Mouse (Mus musculus) kidney, adult 11 months (tissue): ENCODE data around the gene Sbf2.
"Not testable (repeated sequence)": the region's sequence is repeated elsewhere in the genome, so short reads cannot be mapped to it uniquely, and the experiment has no call there.

Experiments used
- DNase-seq: peaks from one replicate; pipeline ENCODE4 v3.0.0; 2022

Sbf2 gene

DNA sequence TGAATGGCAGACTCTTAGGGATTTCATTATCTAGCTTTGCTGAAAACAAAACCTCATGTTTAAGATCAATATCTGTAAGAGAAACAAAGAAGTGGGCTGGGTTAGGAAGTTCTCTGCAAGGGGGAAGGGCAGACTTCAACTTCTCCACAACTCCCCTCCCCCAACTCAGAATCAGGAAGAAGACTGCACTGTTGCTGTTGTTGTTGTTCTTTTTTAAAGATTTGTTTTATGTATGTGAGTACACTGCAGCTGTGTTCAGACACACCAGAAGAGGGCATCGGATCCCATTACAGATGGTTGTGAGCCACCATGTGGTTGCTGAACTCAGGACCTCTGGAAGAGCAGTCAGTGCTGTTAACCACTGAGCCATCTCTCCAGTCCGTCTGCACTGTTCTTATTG is 225.8 kb downstream of the Sbf2 start:
- DNase-seq: not testable (repeated sequence)

GRCm38 (mm10) chr7:110387565-110387964 is 227.2 kb downstream of the Sbf2 start:
- no peak for DNase-seq

DNA sequence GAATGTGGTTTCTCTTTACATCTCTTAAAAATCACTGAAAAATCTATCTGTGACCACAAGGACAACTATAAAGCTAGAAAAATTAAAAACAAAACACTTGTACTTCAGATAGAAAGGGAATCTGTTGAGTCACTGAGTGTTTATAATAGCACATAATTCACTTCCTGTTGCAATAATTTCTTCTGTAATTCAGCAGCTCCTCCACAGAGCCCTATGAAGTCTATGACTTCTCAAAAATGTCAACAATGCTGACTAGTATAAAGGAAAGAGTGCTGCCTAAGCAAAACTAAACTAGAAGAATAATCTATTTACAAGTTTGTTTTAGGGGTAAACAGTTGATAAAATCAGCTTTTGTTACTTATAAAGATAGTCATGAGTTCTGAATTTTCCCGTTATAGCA is 229.2 kb downstream of the Sbf2 start:
- no peak for DNase-seq

DNA sequence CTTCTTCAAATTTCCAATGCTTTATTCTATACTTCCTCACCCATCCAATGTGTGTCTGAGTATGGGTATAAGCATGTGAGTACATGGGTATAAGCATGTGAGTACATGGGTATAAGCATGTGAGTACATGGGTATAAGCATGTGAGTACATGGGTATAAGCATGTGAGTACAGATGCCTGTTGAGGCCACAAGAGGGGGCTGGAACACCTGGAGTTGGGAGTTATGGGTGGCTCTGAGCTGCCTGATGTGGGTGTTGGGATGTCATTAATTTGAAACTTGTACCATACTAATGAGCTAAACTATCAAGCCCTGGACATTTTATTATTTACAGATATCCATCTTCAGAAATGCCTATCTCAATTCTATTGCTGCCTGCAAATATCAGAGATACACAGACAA is 230.4 kb downstream of the Sbf2 start:
- no peak for DNase-seq

GRCm38 (mm10) chr7:110381625-110382024 is 233.1 kb downstream of the Sbf2 start:
- DNase-seq: no peak

DNA sequence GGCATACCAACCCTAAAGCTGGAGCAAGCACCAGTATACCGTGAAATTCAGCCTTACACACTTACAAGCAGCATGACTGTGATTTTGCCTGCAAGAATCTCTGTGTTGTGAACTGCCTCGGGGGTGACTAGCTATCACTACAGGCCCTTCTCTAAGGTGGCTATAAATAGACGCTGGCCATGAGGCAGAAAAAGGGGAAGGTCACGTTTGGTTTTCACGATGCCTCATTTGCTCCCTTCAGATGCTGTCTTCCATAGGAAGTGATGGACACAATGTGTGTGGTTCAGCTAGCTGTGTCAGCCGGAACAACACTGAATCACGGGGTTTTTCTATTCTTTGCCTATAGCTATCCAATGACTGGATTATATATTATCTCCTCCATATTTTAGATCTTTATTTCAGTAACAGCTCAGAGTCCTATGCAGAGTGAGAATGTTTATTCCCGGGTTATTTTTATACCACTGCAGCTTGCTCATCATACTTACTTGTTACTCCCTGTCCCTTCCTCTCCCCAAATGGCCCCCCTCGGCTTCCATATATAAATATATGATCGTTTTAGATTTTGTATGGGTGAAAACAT is 235.3 kb downstream of the Sbf2 start:
- DNase-seq: no peak

DNA sequence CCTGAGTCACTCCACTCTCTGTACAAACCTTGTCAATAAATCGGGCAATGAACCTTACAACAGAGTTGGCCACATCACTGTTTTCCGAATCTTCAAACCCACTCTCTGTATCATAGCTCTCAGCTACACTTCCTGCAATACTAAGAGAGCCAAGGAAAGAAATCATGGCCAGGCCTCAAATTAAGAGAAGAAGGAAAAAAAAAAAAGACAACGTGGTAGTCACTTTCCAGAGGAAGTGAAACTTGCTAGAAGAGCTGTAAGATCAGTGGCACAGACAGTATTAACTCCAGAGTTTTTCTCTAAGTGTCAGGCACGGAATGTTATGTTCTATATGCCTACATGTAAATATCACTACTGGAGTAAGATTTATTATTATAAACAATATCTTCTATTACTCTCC is 242.2 kb downstream of the Sbf2 start:
- DNase-seq: no peak

GRCm38 (mm10) chr7:110362005-110362404 is 252.7 kb downstream of the Sbf2 start:
- DNase-seq: no peak

GRCm38 (mm10) chr7:110361516-110361915 is 253.2 kb downstream of the Sbf2 start:
- no peak for DNase-seq

DNA sequence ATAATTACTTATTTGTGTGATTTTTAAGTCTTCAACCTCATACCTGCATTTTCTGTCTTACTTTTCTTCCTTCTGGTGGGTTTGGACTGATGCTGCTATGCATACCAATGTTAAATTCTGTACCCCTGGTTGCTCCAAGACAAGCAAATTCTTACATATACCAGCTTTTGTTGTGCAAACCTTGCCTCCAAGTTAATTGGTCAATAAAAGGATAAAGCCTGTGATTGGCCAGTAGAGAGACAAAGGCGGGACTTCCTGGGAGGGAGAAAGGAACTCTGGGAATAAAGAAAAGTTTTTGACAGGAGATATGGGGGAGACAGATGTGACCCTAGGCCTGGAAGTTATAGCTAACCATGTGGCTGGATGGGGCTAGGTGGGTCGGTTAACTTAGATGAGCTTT is 255.3 kb downstream of the Sbf2 start:
- DNase-seq: no peak

DNA sequence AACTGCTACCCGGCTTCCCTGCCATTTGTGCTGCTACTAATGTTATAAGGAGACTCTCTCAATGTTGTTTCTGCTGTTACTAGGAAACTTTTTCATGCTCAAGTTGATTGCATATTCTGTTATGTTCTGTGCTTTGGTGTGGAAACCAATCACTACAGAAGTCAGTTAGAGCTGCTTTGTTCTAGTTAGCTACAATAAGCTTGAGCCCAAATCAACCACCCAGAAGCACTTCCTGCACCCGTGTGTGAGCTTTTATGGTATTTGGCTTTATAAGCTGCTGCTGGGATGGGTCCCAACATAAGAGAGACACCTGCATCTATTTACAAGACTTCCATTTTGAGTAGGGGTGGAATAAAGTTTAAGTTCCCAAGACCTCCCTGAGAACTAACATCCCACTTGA is 260.8 kb downstream of the Sbf2 start:
- no peak for DNase-seq

DNA sequence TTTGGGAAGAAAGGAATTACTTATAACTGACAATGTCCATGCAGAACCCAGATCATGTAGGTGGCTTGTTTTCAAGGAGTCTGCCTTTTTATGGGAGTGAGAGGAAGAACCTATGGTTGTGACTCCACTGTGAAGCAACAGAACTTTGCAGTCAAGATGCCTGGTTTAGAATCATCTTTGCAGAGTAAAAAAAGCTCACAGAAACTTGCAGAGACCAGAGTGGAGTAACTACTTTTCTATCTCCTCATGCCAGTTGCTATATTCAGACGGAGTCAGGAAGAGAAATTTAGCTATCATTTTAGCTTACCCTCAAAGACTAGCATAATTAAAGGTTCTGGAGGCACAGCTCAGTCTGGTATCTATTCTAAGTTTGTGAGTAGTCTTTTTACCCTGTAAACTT is 267.5 kb downstream of the Sbf2 start:
- DNase-seq: no peak

- no peak for DNase-seq
Measured at GRCm38 (mm10) chr7:110337601-110338000, 277.1 kb downstream of the Sbf2 start.

DNA sequence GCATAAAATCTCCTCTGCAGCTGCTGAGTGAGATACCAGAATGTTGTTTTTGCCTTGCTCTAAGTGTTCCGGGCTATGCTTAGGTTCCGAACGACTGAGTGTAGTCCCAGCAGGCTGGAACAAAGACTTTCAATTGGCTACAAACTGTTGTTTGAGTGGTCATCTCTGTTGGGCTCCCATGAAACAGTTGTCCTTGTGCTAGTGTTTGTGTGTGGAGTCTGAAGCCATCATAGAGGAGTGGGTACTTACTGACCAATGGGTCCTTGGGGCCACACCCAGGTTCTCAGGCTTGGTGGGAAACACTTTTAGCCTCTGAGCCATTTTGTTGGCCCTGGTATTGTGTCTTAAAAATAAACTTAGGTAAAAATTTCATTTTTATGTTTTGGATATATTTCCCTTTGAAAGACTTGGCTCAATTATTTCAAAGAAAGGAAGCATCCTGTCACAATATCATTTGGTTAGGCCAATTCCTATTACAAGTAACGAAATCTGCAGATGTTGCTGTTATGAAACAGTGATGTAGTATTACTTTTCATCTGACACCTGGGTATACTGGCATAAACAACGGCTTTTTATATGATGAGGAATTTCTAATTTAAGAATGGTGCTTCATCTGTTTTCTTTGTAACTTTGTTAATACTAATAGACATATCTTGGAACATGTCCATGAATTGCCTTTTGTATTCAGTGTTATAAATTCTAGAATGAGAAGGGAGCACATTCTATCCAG is 289.2 kb downstream of the Sbf2 start:
- no peak for DNase-seq

DNA sequence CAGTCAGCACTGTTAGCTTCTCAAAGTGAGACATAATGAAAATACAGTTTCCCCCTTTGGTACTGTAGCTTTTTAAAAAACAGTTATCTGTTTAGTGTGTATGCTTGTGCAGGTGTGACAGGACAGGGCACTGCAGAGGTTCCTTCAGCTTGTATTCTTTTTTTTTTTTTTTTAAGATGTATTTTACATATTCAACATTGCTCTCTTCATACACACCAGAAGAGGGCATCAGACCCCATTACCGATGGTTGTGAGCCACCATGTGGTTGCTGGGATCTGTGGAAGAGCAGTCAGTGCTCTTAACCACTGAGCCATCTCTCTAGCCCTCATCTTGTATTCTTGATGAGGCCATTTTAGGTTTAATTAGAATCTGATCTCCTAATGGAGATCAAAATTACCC is 289.9 kb downstream of the Sbf2 start:
- no peak for DNase-seq

DNA sequence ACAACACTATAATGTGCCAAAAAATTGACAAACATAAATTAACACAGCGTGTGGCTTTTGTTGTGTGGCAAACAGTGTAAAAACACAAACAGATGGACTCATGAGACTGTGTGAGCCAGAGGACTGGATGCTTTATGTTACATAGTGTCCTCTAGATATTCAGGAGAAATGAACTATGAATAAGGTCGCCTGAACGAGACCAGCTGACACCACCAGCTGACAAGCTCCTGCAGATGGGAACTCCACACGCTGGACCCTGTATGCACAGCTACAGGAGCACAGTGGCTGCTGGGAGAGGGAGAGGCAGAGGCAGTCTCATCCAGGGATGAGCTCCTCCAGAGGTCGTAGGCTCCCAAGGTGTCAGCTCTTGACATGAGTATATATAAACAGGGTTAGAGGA is 293.6 kb downstream of the Sbf2 start:
- DNase-seq: no peak

- DNase-seq: no peak
Measured at GRCm38 (mm10) chr7:110318971-110319519, 295.7 kb downstream of the Sbf2 start.

DNA sequence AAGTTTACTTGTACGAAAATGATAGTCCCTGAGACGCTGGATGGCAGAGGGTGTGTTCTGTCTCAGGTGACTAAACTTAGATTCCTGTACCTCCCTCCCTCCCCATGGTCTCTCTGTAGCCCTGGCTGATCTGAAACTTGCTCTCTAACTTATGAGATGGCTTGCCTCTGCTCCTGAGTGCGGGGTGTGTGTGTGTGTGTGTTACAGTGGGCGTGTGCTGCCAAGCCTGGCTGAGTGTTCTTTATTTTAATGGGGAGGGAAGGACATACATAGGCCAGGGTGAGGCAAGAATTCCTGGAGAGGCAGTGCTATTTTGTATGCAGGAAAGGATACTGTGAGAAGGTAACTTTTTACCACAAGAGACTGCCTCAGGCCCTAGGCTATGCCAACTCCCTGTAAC is 297.3 kb downstream of the Sbf2 start:
- no peak for DNase-seq

- DNase-seq: no peak
Measured at GRCm38 (mm10) chr7:110315352-110315751, 299.4 kb downstream of the Sbf2 start.

GRCm38 (mm10) chr7:110314401-110314890 is 300.3 kb downstream of the Sbf2 start:
- no peak for DNase-seq

GRCm38 (mm10) chr7:110313392-110314055 is 301.2 kb downstream of the Sbf2 start:
- DNase-seq: no peak

DNA sequence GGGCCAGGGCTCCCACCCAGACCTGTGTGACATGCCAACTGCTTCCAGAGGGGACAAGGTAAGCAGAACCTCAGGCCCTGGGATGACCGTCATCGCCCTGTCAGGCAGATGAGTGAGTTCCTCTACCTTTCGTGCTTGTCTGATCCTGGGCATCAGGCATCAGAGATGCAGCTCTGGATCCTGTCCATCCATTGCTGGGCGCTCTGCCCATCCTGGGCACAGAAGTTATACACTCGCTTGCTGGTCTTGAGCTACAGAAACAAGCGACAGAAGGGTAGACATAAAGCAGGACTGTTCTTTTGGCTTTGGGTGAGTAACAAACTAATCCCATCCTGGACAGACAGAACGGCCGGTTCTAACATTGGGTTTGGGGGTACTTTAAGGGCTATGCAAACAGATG is 305.5 kb downstream of the Sbf2 start:
- DNase-seq: no peak

DNA sequence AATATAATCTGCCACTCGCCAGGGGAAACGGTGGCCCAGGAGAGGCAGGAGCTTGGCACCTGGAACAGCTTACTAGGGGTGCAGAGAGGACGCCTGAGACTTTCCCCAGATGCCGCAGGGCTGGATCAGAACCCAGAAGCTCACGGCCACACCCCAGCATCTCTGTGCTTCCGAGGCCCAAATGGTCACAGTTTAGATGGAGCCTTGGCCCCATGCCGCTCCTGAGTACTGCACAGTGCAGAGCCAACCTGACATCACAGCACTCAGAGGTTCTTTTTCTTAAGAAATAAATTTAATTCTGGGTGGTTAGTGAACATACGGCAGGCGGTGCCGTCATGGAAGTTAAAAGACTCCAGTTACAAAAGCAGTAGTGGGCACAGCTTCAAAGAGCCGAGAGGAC is 307.0 kb downstream of the Sbf2 start:
- DNase-seq: no peak

DNA sequence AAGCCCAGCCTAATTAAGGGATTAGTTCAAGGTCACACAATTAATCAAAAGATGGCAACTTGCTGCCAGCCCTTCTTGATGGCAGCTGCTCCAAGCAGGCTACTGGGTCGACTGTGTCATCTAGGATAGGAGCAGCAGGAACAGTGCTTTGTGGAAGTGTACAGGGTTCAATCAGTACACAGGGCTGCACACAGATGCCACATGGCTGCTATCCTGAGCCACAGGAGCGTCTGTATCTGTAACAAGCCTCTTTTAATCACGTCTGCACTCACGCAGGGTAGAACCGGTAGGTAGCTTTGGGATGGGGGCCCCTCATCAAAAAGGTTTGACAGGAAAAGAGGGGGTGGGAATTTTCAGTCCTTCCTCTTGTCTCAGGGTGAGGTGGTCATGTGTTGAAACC is 308.4 kb downstream of the Sbf2 start:
- no peak for DNase-seq
